Mouse (Mus musculus) hindbrain, embryonic 11.5 days (tissue): ENCODE measurements around the gene Elmo1. TPM values are rescaled to one million over a fixed set of nuclear protein-coding genes. Genes with fewer than 3 reads are reported as not detected.

Experiments used
- ATAC-seq: fragments of 200-750 bp; cut with Nextera tagmentation; 2 replicates; pipeline ENCODE4 v1.8.0; 2017; ENCODE audit warnings: mild to moderate bottlenecking, moderate TSS enrichment, moderate library complexity; ENCODE audit not compliant: low FRiP score
- DNase-seq: peaks from one replicate; pipeline ENCODE4 v3.0.0-alpha.2; 2015; ENCODE audit warnings: low spot score
- H3K27ac ChIP-seq: fragments of 300-500 bp; sonication (generic); 2 replicates; pipeline ENCODE4 v1.5.1; 2014; ENCODE audit warnings: mild to moderate bottlenecking, low read depth, low read length
- H3K27me3 ChIP-seq: fragments of 300-500 bp; sonication (generic); 2 replicates; pipeline ENCODE4 v1.6.1; 2014; ENCODE audit warnings: mild to moderate bottlenecking, low read length, moderate library complexity, mixed read lengths; ENCODE audit not compliant: control insufficient read depth, insufficient read depth
- H3K36me3 ChIP-seq: fragments of 300-500 bp; sonication (generic); 2 replicates; pipeline ENCODE4 v1.6.1; 2014; ENCODE audit warnings: mild to moderate bottlenecking, low read length, moderate library complexity, mixed read lengths; ENCODE audit not compliant: control insufficient read depth, insufficient read depth
- H3K4me1 ChIP-seq: fragments of 300-500 bp; sonication (generic); replicated peaks from 2 replicates; pipeline ENCODE4 v1.6.1; 2014; ENCODE audit warnings: low read length, mixed read lengths; ENCODE audit not compliant: control insufficient read depth, insufficient read depth
- H3K4me2 ChIP-seq: fragments of 300-500 bp; sonication (generic); replicated peaks from 2 replicates; pipeline ENCODE4 v1.6.1; 2014; ENCODE audit warnings: mild to moderate bottlenecking, low read depth, low read length
- H3K4me3 ChIP-seq: fragments of 300-500 bp; sonication (generic); 2 replicates; pipeline ENCODE4 v1.5.1; 2014; ENCODE audit warnings: low read depth, low read length
- H3K9ac ChIP-seq: fragments of 300-500 bp; sonication (generic); 2 replicates; pipeline ENCODE4 v1.6.1; 2014; ENCODE audit warnings: low read depth, low read length
- H3K9me3 ChIP-seq: fragments of 300-500 bp; sonication (generic); 2 replicates; pipeline ENCODE4 v1.6.1; 2016; ENCODE audit warnings: low read length; ENCODE audit not compliant: control insufficient read depth
- WGBS: fragments of 180-500 bp; shearing (Covaris S2); extraction: QIAGEN DNeasy Blood & Tissue Kit; methylation state at CpG from one replicate; pipeline ENCODE4 v1.1.7; 2014; 5-methylcytosine and 5-hydroxymethylcytosine counted together
- polyA plus RNA-seq: library from polyadenylated mRNA; unstranded; fragments of >200 nt; fragmentation: Nextera tagmentation; extraction: Ambion mirVana; gene quantifications from 2 replicates; pipeline ENCODE4 v1.2.1, GENCODE M21; 2014

Gene Elmo1
- polyA plus RNA-seq, 1 experiment from 2014 or later = 22.9 TPM

- H3K4me3 ChIP-seq = no peak overlapping the region
- H3K27ac ChIP-seq = no peak overlapping the region
- H3K4me1 ChIP-seq = no peaks in the 10 kb centered on the region
- WGBS = 93% methylated on average over 1 of the region's 1 CpGs
- no peaks in the 10 kb centered on the region for H3K27me3 ChIP-seq
- no peaks in the 10 kb centered on the region for H3K36me3 ChIP-seq
- H3K9me3 ChIP-seq = no peaks in the 10 kb centered on the region
- ATAC-seq = no peak
- no peak for DNase-seq
- no peak overlapping the region for H3K4me2 ChIP-seq
- no peak overlapping the region for H3K9ac ChIP-seq
These were observed 172.8 kb downstream of the Elmo1 start for GRCm38 (mm10) chr13:20263173-20263572.

- H3K27ac ChIP-seq = no peak overlapping the region
- no peak for ATAC-seq
- H3K27me3 ChIP-seq = no peaks in the 10 kb centered on the region
- DNase-seq = no peak
- no peak overlapping the region for H3K4me3 ChIP-seq
- no peaks in the 10 kb centered on the region for H3K36me3 ChIP-seq
- no peaks in the 10 kb centered on the region for H3K9me3 ChIP-seq
- no peaks in the 10 kb centered on the region for H3K4me1 ChIP-seq
- 64% methylated on average over 6 of the region's 6 CpGs for WGBS
- no peak overlapping the region for H3K4me2 ChIP-seq
- H3K9ac ChIP-seq = no peak overlapping the region
These were observed 179.8 kb downstream of the Elmo1 start for GRCm38 (mm10) chr13:20270148-20270547.

- no peak for ATAC-seq
- no peak overlapping the region for H3K4me3 ChIP-seq
- H3K4me1 ChIP-seq = no peaks in the 10 kb centered on the region
- H3K27me3 ChIP-seq = no peaks in the 10 kb centered on the region
- DNase-seq = peak; percentile 16
- no peaks in the 10 kb centered on the region for H3K9me3 ChIP-seq
- 62% methylated on average over 3 of the region's 3 CpGs for WGBS
- H3K36me3 ChIP-seq = no peaks in the 10 kb centered on the region
- H3K27ac ChIP-seq = no peak overlapping the region
- no peak overlapping the region for H3K9ac ChIP-seq
- H3K4me2 ChIP-seq = no peak overlapping the region
These were observed 181.4 kb downstream of the Elmo1 start for GRCm38 (mm10) chr13:20271799-20272198.

GRCm38 (mm10) chr13:20272562-20272961 is 182.2 kb downstream of the Elmo1 start:
- DNase-seq (peak; percentile 45), ATAC-seq (no peak; the same call in 1 of the 2 replicates)
- H3K36me3 ChIP-seq = no peaks in the 10 kb centered on the region
- H3K4me2 ChIP-seq = no peak overlapping the region
- no peak overlapping the region for H3K4me3 ChIP-seq
- no peaks in the 10 kb centered on the region for H3K4me1 ChIP-seq
- no peaks in the 10 kb centered on the region for H3K9me3 ChIP-seq
- no peaks in the 10 kb centered on the region for H3K27me3 ChIP-seq
- H3K9ac ChIP-seq = no peak overlapping the region
- 55% methylated on average over 6 of the region's 6 CpGs for WGBS
- no peak overlapping the region for H3K27ac ChIP-seq

- 94% methylated on average over 2 of the region's 2 CpGs for WGBS
- DNase-seq (no peak), ATAC-seq (no peak)
- H3K27me3 ChIP-seq = no peaks in the 10 kb centered on the region
- H3K9me3 ChIP-seq = no peaks in the 10 kb centered on the region
- no peak overlapping the region for H3K27ac ChIP-seq
- H3K9ac ChIP-seq = no peak overlapping the region
- no peaks in the 10 kb centered on the region for H3K4me1 ChIP-seq
- H3K4me3 ChIP-seq = no peak overlapping the region
- H3K4me2 ChIP-seq = no peak overlapping the region
- H3K36me3 ChIP-seq = no peaks in the 10 kb centered on the region
These were observed 189.5 kb downstream of the Elmo1 start for GRCm38 (mm10) chr13:20279889-20280288.

GRCm38 (mm10) chr13:20283891-20284290 is 193.5 kb downstream of the Elmo1 start:
- 95% methylated on average over 7 of the region's 7 CpGs for WGBS
- H3K27me3 ChIP-seq = no peaks in the 10 kb centered on the region
- no peak overlapping the region for H3K27ac ChIP-seq
- H3K9ac ChIP-seq = no peak overlapping the region
- H3K9me3 ChIP-seq = no peaks in the 10 kb centered on the region
- no peaks in the 10 kb centered on the region for H3K36me3 ChIP-seq
- DNase-seq (no peak), ATAC-seq (no peak)
- H3K4me3 ChIP-seq = no peak overlapping the region
- H3K4me2 ChIP-seq = no peak overlapping the region
- no peaks in the 10 kb centered on the region for H3K4me1 ChIP-seq

GRCm38 (mm10) chr13:20286680-20287079 is 196.3 kb downstream of the Elmo1 start:
- 90% methylated on average over 6 of the region's 6 CpGs for WGBS
- no peak for DNase-seq
- no peak overlapping the region for H3K4me2 ChIP-seq

GRCm38 (mm10) chr13:20288393-20288792 is 198.0 kb downstream of the Elmo1 start:
- no peak for DNase-seq

More at GRCm38 (mm10) chr13:20286680-20287079, 196.3 kb downstream of the Elmo1 start:
- Histone ChIP-seq H3K27ac (no peak overlapping the region), H3K36me3 (no peaks in the 10 kb centered on the region), H3K9ac (no peak overlapping the region), H3K4me1 (no peaks in the 10 kb centered on the region), H3K27me3 (no peaks in the 10 kb centered on the region), H3K9me3 (no peaks in the 10 kb centered on the region), H3K4me3 (no peak overlapping the region)
- no peak for ATAC-seq

GRCm38 (mm10) chr13:20290412-20290811 is 200.0 kb downstream of the Elmo1 start:
- WGBS = 87% methylated on average over 10 of the region's 10 CpGs
- H3K27ac ChIP-seq = no peak overlapping the region
- H3K4me2 ChIP-seq = no peak overlapping the region
- DNase-seq = no peak
- no peak overlapping the region for H3K9ac ChIP-seq
- ATAC-seq = no peak
- no peak overlapping the region for H3K4me3 ChIP-seq
- H3K4me1 ChIP-seq = no peaks in the 10 kb centered on the region
- H3K27me3 ChIP-seq = no peaks in the 10 kb centered on the region
- no peaks in the 10 kb centered on the region for H3K9me3 ChIP-seq
- no peaks in the 10 kb centered on the region for H3K36me3 ChIP-seq

More at GRCm38 (mm10) chr13:20288393-20288792, 198.0 kb downstream of the Elmo1 start:
- no peak for ATAC-seq
- no peak overlapping the region for H3K9ac ChIP-seq
- H3K9me3 ChIP-seq = no peaks in the 10 kb centered on the region
- 65% methylated on average over 7 of the region's 7 CpGs for WGBS
- H3K27ac ChIP-seq = no peak overlapping the region
- H3K4me1 ChIP-seq = no peaks in the 10 kb centered on the region
- H3K4me2 ChIP-seq = no peak overlapping the region
- no peak overlapping the region for H3K4me3 ChIP-seq
- no peaks in the 10 kb centered on the region for H3K36me3 ChIP-seq
- H3K27me3 ChIP-seq = no peaks in the 10 kb centered on the region
